Mouse (Mus musculus): ENCODE results near the gene Slc8a1.

The Slc8a1 gene

DNA sequence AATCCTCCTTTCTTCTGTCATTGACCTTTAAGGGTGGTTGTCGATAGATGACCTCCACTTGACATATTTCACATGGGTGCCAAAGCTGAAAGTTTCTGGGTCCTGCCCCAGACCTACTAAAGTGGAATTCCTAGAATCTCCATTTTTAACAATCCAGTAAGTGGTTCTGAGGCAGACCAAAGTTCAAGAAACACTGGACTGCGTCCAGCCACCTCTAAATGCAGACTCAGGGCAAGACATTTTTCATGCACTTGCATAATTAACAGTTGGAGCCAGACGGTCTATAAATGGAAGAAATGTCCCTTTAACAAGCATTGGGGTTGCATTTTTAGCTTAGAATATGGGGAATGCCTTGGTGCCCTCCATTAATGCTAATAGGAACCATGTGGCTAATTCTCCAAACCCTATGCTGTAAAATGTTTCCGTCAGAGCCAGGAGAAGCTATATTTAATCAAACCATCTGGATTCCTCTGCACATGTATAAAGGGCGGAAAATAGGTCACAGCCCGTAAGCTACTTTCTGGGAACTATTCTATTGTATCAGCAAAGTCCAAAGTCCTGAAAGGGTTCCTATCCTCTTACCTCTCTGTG lies 224.7 kb downstream of the Slc8a1 start:
- DNase-seq (ENCODE audit: low read depth, low spot score) = no peak

DNA sequence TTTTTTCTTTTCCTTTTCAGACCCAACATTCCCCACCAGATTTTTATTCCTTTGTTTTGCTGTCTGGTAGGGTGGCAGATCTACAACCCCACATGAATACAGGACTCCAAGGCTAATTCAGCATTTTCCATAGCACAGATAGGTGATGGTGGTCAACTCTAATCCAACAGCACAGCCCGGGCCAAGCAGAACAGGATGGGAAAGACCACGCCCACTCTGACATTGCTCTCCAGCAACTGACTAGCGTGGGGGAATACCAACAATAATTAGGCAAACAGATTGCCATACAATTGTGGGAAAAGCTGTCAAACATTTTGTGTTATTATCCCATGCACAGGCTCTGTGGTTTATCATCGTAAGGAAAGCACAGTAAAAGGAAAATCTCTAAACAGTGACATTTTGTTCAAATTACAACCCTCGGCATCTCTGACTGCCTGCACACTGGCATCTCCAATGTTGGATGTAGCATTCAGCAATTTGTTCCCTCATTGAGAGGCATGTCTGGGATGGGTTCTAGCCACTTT lies 233.0 kb downstream of the Slc8a1 start:
- DNase-seq (ENCODE audit: low read depth, low spot score) = no peak

DNA sequence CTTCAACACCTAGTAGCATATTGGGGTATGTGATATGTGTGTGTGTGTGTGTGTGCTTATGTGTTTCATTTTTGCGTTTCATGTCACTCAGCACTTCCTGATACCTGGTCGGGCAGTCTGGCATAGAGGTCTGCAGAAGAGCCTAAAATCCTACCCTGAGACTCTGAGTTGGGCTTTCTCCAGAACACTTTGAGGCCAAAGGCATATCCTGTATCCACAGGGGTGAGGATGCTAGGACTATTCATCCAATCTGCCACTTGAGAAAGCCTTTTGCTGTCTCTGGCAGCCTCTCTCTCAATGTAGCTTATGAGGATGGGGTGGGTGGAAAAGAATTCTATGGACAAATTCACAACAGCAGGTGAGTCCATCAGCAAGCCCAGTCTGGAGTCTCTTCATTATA lies 234.1 kb downstream of the Slc8a1 start:
- no peak for DNase-seq (ENCODE audit: low read depth, low spot score)

DNA sequence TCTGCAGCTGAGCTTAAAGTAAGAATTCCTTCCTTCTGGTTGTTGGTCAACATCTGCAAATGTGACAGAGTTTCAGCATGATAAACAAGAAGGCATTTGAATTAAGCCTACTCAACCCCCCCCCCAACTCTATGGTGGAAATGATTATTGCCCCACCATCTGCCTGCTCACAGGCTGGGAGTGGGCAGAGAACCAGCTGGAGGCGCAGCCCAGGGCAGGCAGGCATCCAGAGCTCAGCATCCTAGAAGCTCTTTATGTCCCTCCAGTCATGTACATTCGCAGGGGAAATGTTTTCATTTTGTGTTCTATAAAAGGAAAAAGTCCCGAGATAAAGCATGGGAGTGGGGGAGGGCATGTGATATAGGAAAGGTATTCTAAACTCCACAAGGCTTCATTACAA lies 235.4 kb downstream of the Slc8a1 start:
- DNase-seq (ENCODE audit: low read depth, low spot score) = no peak

DNA sequence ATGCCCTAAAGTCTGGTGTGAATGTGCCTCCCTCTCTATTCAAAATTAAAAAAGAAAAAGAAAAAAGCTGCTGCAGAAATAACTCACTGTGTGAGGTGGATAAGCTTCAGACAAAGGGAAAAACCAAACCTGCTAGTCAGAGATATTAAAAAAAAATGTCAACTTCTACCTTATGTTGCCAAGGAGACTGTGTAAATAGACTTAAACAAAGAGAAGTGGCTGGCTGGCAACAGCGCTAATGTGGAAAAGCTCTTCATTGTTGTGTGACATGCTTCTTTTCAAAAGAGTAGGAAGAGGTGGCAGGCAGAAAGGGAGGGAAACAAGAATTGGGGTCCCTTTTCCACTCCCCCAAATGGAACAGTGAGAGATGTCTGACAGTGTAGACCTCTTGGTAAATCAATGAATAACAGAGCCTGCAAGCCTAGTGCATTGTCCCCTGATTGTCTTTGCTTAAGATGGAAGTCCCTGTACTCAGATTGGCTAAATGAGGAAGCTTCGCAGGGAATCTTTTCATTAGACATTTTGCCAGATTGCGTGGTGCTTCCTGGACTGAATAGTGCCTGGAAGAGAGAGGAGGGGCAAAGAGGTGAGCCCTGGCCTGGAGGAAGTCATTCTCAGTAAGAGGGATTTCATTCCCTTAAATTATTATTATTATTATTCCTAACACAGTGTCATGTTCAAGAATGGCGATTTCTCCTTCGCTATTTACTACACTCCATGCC lies 237.3 kb downstream of the Slc8a1 start:
- DNase-seq (ENCODE audit: low read depth, low spot score) = no peak

- DNase-seq (ENCODE audit: low read depth, low spot score) = no peak
Measured at GRCm38 (mm10) chr17:81497919-81498318, 240.3 kb downstream of the Slc8a1 start.

DNA sequence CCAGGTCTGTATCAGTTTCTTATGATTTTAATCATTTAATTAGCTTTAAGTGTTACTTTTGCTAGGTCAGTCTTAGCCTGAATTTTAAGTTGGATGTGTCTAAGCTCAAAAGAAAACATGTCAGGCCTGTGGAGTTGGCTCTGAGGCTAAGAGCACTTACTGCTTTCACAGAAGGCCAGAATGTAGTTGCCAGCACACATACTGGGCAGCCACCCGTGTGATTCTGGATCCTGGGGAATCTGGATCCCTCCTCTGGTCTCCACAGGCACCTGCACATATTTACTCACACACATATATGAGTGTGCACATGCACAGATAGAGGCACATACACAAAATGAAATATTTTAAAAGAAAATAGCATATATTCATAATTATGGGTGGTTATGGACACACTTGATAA lies 241.6 kb downstream of the Slc8a1 start:
- no peak for DNase-seq (ENCODE audit: low read depth, low spot score)

DNA sequence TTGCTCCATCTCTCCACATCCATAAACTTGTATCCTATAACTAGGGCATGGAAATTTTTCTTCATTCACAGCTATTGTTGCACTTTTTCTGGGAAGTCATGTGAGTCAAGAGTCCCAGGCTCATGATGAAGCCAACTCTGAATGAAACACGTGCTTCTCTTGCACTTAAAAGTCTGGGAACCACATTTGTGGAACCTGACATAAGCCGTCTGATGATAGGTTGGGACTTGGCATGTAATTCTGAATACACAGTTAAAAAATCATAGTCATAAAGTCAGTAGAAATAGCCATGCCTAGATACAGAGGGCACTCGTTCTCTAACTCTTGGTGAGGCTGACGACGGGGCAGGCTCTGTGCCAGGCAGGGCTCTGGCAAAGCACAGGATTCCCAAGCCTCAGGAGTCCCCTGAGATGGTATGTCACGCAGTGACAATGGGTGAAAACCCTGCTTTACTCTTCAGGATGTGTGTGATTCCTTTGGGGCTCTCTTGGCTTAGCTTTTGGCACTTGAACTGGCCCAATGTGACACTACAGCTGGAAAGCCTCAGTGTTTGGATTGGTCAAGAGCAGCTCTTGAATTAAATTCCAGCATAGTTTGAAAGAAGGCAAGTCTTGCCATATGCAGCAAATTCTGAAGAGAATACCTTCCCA lies 245.8 kb downstream of the Slc8a1 start:
- DNase-seq (ENCODE audit: low read depth, low spot score) = no peak

- DNase-seq (ENCODE audit: low read depth, low spot score) = no peak
Measured at GRCm38 (mm10) chr17:81486388-81486787, 251.8 kb downstream of the Slc8a1 start.

- no peak for DNase-seq (ENCODE audit: low read depth, low spot score)
Measured at GRCm38 (mm10) chr17:81481843-81482490, 256.2 kb downstream of the Slc8a1 start.

- no peak for DNase-seq (ENCODE audit: low read depth, low spot score)
Measured at GRCm38 (mm10) chr17:81480351-81481161, 257.6 kb downstream of the Slc8a1 start.

GRCm38 (mm10) chr17:81479807-81480206 lies 258.4 kb downstream of the Slc8a1 start:
- DNase-seq (ENCODE audit: low read depth, low spot score) = no peak

DNA sequence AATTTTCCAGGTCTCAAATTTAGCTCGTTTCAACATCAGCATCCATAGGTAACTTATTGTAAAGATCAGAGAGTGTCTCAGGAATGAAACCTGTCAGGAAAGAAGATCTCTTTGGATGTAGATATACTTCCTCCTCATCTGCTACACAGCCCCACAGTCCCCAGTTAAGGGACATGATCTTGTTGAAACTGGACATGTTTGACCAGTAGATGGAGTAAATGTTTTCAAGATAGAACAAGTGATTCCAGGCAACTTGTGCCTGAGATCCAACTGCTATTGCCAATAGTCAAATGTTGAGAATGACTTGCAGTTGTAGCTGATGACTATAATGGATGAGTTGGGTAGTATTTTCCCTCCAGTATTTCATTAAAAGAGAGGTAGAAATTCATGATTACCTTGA lies 260.8 kb downstream of the Slc8a1 start:
- no peak for DNase-seq (ENCODE audit: low read depth, low spot score)

GRCm38 (mm10) chr17:81473363-81473762 lies 264.8 kb downstream of the Slc8a1 start:
- DNase-seq (ENCODE audit: low read depth, low spot score) = no peak

DNA sequence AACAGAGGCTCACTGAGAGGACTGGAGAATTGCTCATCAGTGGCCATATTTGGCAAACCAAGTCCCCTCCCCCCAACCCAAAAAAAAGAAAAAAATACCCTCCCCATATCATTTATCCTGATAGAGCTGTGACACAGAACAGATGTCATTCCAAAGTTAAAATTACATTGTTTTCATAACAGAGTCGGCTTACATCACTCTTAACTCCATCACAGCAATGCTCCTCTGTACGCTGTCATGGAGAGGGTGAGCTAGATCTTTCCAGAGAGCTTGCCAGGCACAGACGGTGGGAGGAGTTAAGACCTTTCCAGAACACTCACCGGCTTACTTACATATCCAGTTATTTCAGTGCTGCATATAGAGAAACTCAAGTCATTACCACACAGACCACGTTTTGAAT lies 269.2 kb downstream of the Slc8a1 start:
- no peak for DNase-seq (ENCODE audit: low read depth, low spot score)

DNA sequence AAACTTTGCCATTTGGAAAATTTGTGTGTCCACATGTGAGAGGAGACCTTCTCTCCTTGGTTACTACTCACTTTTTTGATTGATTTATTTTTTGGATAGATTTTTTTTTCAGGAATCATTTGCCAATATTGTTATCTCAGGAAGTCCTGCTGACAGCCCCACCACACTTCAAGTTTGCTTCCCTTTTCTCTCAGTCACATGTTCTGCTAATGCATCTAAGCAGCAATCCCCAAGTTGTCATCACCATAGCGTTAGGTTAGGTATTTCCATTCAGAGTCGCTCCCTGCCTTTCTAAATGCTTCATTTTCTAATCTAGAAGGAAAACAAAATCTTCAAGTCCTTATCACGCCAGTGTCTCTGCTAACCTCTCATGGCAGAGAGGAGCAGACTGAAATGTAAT lies 278.8 kb downstream of the Slc8a1 start:
- DNase-seq (ENCODE audit: low read depth, low spot score) = no peak

DNA sequence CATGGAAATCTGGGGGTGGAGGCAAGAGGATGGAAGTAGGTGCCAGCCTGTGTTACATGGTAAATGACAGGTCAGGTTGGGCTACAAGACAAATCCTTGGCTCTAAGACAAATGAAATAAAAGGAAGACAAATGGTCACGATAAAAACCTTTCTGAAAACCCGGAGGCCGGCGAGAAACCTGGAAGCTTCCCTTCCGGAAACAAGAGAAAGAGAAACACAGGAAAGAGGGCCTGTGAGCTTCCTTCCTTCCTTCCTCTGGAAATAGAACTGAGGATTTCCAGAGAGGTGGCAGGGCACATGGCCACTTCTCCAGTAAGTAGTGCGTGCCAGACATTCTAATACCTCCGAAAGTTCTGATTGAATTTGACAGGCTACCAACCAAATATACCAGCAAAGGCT lies 282.2 kb downstream of the Slc8a1 start:
- no peak for DNase-seq (ENCODE audit: low read depth, low spot score)

DNA sequence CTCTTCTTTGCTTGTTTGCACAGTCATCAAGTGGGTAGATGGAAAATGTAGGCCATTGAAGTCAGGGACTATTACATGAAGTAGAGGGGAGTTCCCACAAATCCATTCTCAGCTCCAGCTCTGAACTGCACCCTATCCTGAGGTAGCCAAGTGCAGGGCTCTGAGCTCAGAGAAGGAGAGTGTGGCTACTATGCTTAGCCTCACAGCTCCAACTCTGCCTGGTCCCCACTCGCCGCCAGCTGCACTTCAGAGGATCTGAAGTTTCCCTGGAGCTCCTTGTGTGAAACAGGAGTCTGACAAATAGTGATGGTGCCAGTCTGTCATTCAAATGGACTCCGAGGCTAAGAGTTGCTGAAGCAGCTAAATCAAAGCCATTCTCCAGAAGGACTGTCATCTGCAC lies 282.9 kb downstream of the Slc8a1 start:
- DNase-seq (ENCODE audit: low read depth, low spot score) = no peak

DNA sequence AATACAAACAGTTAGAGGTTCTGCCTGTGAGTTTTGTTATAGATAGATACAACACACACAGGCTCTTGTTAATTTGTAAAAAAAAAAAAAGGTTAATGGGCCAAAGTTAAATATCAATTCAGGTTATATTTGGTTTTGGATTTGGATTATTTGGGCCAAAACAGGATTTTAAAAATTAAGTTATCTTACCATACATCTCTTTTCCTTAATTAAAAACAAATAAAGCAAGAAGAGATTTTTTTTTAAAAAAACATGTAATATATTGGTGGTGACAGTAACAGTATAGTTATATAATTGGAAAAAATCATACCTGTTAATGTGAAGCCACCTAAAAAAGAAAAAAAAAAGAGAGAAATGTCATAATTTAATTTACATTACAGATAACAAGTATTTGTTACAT lies 296.7 kb downstream of the Slc8a1 start, which contains the start of gene Gm11096:
TSS of gene Gm11096 (plus strand) at position 301 of the 400 bp plus-strand sequence.
- DNase-seq (ENCODE audit: low read depth, low spot score) = no peak

GRCm38 (mm10) chr17:81433148-81433547 lies 305.0 kb downstream of the Slc8a1 start:
- no peak for DNase-seq (ENCODE audit: low read depth, low spot score)

GRCm38 (mm10) chr17:81432733-81433132 lies 305.4 kb downstream of the Slc8a1 start:
- no peak for DNase-seq (ENCODE audit: low read depth, low spot score)

Data from A20 (cell line).